Mouse (Mus musculus) embryo, embryonic 10 days (tissue): ENCODE data around the gene H13.
"Not testable (repeated sequence)": the region's sequence is repeated elsewhere in the genome, so short reads cannot be mapped to it uniquely, and the experiment has no call there.

Experiments
- DNase-seq: peaks from one replicate; pipeline ENCODE4 v3.0.0-alpha.2; 2015; ENCODE audit warnings: low spot score

H13 gene

GRCm38 (mm10) chr2:152661163-152661562 is 8.1 kb upstream of the H13 start:
- no peak for DNase-seq

- not testable (repeated sequence) for DNase-seq
Observed at GRCm38 (mm10) chr2:152666191-152666590, 3.1 kb upstream of the H13 start.

- DNase-seq, result peak; percentile 63
Observed at GRCm38 (mm10) chr2:152669639-152670484, 601 bp downstream of the H13 start.

GRCm38 (mm10) chr2:152670983-152671641 is 1.9 kb downstream of the H13 start:
- DNase-seq, result no peak

GRCm38 (mm10) chr2:152671642-152671999 is 2.4 kb downstream of the H13 start:
- DNase-seq, result peak; percentile 68

- DNase-seq, result no peak
Observed at GRCm38 (mm10) chr2:152672166-152672565, 2.9 kb downstream of the H13 start.

GRCm38 (mm10) chr2:152674148-152674547 is 4.9 kb downstream of the H13 start:
- DNase-seq, result no peak

- DNase-seq, result no peak
Observed at GRCm38 (mm10) chr2:152675252-152675791, 6.1 kb downstream of the H13 start.

- peak; percentile 76 for DNase-seq
Observed at GRCm38 (mm10) chr2:152678302-152678701, 9.0 kb downstream of the H13 start.

GRCm38 (mm10) chr2:152678925-152679324 is 9.7 kb downstream of the H13 start:
- DNase-seq, result no peak

GRCm38 (mm10) chr2:152679701-152680355 is 10.6 kb downstream of the H13 start:
- DNase-seq, result no peak

GRCm38 (mm10) chr2:152683086-152683485 is 13.8 kb downstream of the H13 start:
- no peak for DNase-seq

- no peak for DNase-seq
Observed at GRCm38 (mm10) chr2:152686399-152686798, 17.1 kb downstream of the H13 start.

- peak; percentile 95 for DNase-seq
Observed at GRCm38 (mm10) chr2:152686806-152687267, 17.6 kb downstream of the H13 start, which contains the start of gene Mcts2. Mcts2 (plus strand) TSS chr2:152687035.

GRCm38 (mm10) chr2:152691564-152692217 is 22.4 kb downstream of the H13 start:
- peak; percentile 55 for DNase-seq

- peak; percentile 86 for DNase-seq
Observed at GRCm38 (mm10) chr2:152693233-152693632, 24.0 kb downstream of the H13 start.

- DNase-seq, result no peak
Observed at GRCm38 (mm10) chr2:152693735-152694134, 24.5 kb downstream of the H13 start.

GRCm38 (mm10) chr2:152694708-152695107 is 25.4 kb downstream of the H13 start:
- no peak for DNase-seq

GRCm38 (mm10) chr2:152696016-152696415 is 26.8 kb downstream of the H13 start:
- DNase-seq, result no peak

GRCm38 (mm10) chr2:152696476-152697164 is 27.4 kb downstream of the H13 start:
- peak; percentile 91 for DNase-seq

- no peak for DNase-seq
Observed at GRCm38 (mm10) chr2:152700138-152700537, 30.9 kb downstream of the H13 start.
